Mouse (Mus musculus): ENCODE results near the gene Cmtm5. TPM values are rescaled to one million over a fixed set of nuclear protein-coding genes. Genes with fewer than 3 reads are reported as not detected.
"Not testable (repeated sequence)": the region's sequence is repeated elsewhere in the genome, so short reads cannot be mapped to it uniquely, and the experiment has no call there.

Cmtm5 gene
- total and polyA plus RNA-seq, 3 experiments = not detected

GRCm38 (mm10) chr14:54959197-54959596, 23.1 kb downstream of the Cmtm5 start:
- no peaks in the 10 kb centered on the region for H3K4me1 ChIP-seq (ENCODE audit: control insufficient read depth in 1 of 2, insufficient read depth in 2 of 2, low read length in 2 of 2)
- TF ChIP-seq ZNF384 (IDR thresholded peaks at IDR 0.05; ENCODE audit: low read depth, low read length) (no peak), MXI1 (IDR thresholded peaks at IDR 0.05; ENCODE audit: low read depth, low read length) (no peak), ELF1 (IDR thresholded peaks at IDR 0.05; ENCODE audit: low read depth, low read length) (no peak), NELFE (IDR thresholded peaks at IDR 0.05; ENCODE audit: low read depth, low read length) (no peak), MAZ (IDR thresholded peaks at IDR 0.05; ENCODE audit: low read depth, low read length) (no peak), MEF2A (IDR thresholded peaks at IDR 0.05; ENCODE audit: extremely low read depth, insufficient replicate concordance, low read depth, low read length, poor library complexity, severe bottlenecking) (no peak)
- no peak overlapping the region for H3K9ac ChIP-seq (ENCODE audit: control insufficient read depth, low read depth, low read length, poor library complexity, severe bottlenecking)
- H3K79me2 ChIP-seq (ENCODE audit: control insufficient read depth, insufficient read depth, low read length, poor library complexity) = no peaks in the 10 kb centered on the region
- no peak overlapping the region for H3K4me3 ChIP-seq (ENCODE audit: control insufficient read depth in 1 of 2, insufficient read depth in 1 of 2, low read depth in 2 of 2, low read length in 2 of 2)
- H3K36me3 ChIP-seq (ENCODE audit: control insufficient read depth in 1 of 2, insufficient read depth in 2 of 2, low read length in 2 of 2) = no peaks in the 10 kb centered on the region
- no peak overlapping the region for H3K27ac ChIP-seq (ENCODE audit: control insufficient read depth, low read depth, low read length)
- no peak for DNase-seq (ENCODE audit: low read depth, low spot score)
- peaks cover 0 to 2% of the 10 kb centered on the region in 2 experiments; a peak in 2 of 4 replicates for H3K27me3 ChIP-seq (ENCODE audit: control insufficient read depth in 1 of 2, insufficient read depth in 2 of 2, low read length in 2 of 2)
- H3K9me3 ChIP-seq (replicated peaks; ENCODE audit: insufficient read depth, low read length) = no peaks in the 10 kb centered on the region

- not testable (repeated sequence) for H3K9ac ChIP-seq (ENCODE audit: control insufficient read depth, low read depth, low read length, poor library complexity, severe bottlenecking); H3K79me2 ChIP-seq (ENCODE audit: control insufficient read depth, insufficient read depth, low read length, poor library complexity); H3K27me3 ChIP-seq (ENCODE audit: control insufficient read depth in 1 of 2, insufficient read depth in 2 of 2, low read length in 2 of 2); H3K4me3 ChIP-seq (ENCODE audit: control insufficient read depth in 1 of 2, insufficient read depth in 1 of 2, low read depth in 2 of 2, low read length in 2 of 2); H3K36me3 ChIP-seq (ENCODE audit: control insufficient read depth in 1 of 2, insufficient read depth in 2 of 2, low read length in 2 of 2); H3K9me3 ChIP-seq (replicated peaks; ENCODE audit: insufficient read depth, low read length); DNase-seq (ENCODE audit: low read depth, low spot score); H3K4me1 ChIP-seq (ENCODE audit: control insufficient read depth in 1 of 2, insufficient read depth in 2 of 2, low read length in 2 of 2); H3K27ac ChIP-seq (ENCODE audit: control insufficient read depth, low read depth, low read length)
Observed at GRCm38 (mm10) chr14:54959853-54960613, 24.0 kb downstream of the Cmtm5 start.

DNA sequence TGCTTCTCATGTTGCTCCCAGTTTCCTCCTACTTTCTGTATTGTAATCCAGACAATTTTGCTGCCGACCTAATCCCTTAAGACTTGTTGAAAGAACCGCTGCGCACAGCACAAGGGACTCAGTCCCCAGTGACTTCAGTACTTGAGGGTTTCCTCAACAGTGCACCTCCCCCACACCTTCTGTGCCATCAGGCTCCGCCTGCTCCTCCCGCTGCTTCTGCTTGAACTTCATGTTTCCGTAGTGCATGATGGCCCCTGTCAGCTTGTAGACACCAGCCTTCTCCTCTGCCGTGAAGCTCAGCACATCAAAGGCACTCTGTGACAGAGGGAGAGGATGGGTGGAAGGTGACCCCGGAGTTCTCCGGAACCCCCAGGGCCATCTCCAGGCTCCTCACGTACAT, 24.7 kb downstream of the Cmtm5 start:
- no peaks in the 10 kb centered on the region for H3K4me1 ChIP-seq (ENCODE audit: control insufficient read depth in 1 of 2, insufficient read depth in 2 of 2, low read length in 2 of 2)
- H3K79me2 ChIP-seq (ENCODE audit: control insufficient read depth, insufficient read depth, low read length, poor library complexity) = no peaks in the 10 kb centered on the region
- H3K9me3 ChIP-seq (replicated peaks; ENCODE audit: insufficient read depth, low read length) = no peaks in the 10 kb centered on the region
- H3K4me3 ChIP-seq (ENCODE audit: control insufficient read depth in 1 of 2, insufficient read depth in 1 of 2, low read depth in 2 of 2, low read length in 2 of 2) = no peak overlapping the region
- H3K36me3 ChIP-seq (ENCODE audit: control insufficient read depth in 1 of 2, insufficient read depth in 2 of 2, low read length in 2 of 2) = no peaks in the 10 kb centered on the region
- no peak overlapping the region for H3K27ac ChIP-seq (ENCODE audit: control insufficient read depth, low read depth, low read length)
- TF ChIP-seq MAFK (IDR thresholded peaks at IDR 0.05; ENCODE audit: borderline replicate concordance, low read depth, low read length) (no peak), ETS1 (IDR thresholded peaks at IDR 0.05; ENCODE audit: low read depth, low read length) (no peak), MXI1 (IDR thresholded peaks at IDR 0.05; ENCODE audit: low read depth, low read length) (no peak), MAX (IDR thresholded peaks at IDR 0.05; ENCODE audit: low read length) (no peak), ZMIZ1 (IDR thresholded peaks at IDR 0.05; ENCODE audit: low read depth, low read length) (no peak), POLR2A (IDR thresholded peaks at IDR 0.05; ENCODE audit: control insufficient read depth in 1 of 2, insufficient read depth in 1 of 2, low read depth in 1 of 2, low read length in 2 of 2, poor library complexity in 1 of 2) (no peak), SIN3A (IDR thresholded peaks at IDR 0.05; ENCODE audit: low read length) (no peak), MAZ (IDR thresholded peaks at IDR 0.05; ENCODE audit: low read depth, low read length) (no peak), SMC3 (IDR thresholded peaks at IDR 0.05; ENCODE audit: low read depth, low read length) (no peak)
- DNase-seq (ENCODE audit: low read depth, low spot score) = no peak
- H3K9ac ChIP-seq (ENCODE audit: control insufficient read depth, low read depth, low read length, poor library complexity, severe bottlenecking) = no peak overlapping the region
- peaks cover 0 to 1% of the 10 kb centered on the region in 2 experiments; a peak in 3 of 4 replicates for H3K27me3 ChIP-seq (ENCODE audit: control insufficient read depth in 1 of 2, insufficient read depth in 2 of 2, low read length in 2 of 2)
